Mouse (Mus musculus): ENCODE data around the gene Rbx1.
"Not testable (repeated sequence)": the region's sequence is repeated elsewhere in the genome, so short reads cannot be mapped to it uniquely, and the experiment has no call there.

Gene Rbx1

DNA sequence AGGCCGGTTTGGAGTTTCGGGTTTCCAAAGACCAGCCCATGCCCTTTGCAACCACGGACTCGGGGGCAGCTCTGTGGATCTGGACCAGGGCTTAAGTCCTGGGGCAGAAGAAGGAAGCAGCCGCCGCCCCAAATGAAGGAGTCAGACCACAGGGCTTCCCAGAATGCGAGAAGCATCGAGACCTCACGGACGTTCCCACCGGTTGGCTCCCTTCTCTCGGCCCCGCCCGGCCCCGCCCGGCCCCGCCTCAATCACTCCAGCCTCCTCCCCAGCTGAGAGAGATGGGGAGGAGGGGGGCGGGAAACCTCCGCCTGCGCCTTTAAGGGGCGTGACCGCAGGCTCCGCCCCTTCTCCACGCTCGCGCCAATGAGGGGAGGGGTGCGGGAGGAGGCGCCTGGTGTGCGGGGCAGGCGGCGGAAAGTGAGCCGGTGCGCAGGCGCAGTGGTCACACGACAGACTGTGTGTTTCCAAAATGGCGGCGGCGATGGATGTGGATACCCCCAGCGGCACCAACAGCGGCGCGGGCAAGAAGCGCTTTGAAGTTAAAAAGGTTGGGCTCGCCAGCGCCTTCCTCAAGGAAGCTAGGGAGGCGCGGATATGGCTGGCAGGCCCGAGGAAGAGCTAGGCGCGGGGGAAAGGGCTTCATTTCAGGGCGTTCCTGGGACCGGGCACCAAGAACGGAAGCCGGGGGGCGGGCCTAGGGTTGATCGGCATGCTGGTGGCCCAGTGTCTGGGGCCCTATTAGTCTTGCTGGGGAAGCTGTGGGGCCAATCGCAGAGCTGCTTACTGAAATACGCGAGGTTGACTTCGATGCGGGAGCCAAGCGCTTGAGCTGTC lies at the start of gene Rbx1:
Gene Rbx1, plus strand, starts transcription at position 396 of the 837 bp plus-strand sequence.
- in situ Hi-C loops (cut with MboI, MseI), result loop anchor here (5.0 kb wide), 1 partner anchor 116 kb away; no protein-coding TSS in a partner anchor

- in situ Hi-C loops (cut with MboI, MseI), result loop anchor here (25.0 kb wide), 1 partner anchor 1695 kb away; the partner anchor contains the start of gene Rrp7a
These were observed 49.3 kb upstream of the Rbx1 start for GRCm38 (mm10) chr15:81416763-81417310.

DNA sequence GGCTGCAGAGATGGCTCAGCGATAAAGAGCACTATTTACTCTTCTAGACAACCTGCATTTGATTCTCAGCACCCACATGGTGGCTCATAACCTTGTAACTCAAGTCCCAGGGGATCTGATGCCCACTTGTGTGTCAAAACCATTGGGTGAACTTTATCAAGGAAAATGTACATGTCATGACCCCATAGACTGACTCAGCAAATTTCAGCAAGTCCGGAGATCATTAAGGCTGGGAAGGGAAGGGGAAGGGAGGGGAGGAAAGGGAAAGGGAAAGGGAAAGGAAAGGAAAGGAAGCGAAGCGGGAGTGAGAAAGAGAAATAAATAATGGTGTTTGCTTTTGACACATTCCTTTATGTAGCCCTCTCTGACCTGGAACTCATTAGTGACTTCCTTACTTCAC lies 48.0 kb upstream of the Rbx1 start:
- in situ Hi-C loops (cut with MboI, MseI), result loop anchor here (25.0 kb wide), 1 partner anchor 1694 kb away; the partner anchor contains the start of gene Rrp7a

DNA sequence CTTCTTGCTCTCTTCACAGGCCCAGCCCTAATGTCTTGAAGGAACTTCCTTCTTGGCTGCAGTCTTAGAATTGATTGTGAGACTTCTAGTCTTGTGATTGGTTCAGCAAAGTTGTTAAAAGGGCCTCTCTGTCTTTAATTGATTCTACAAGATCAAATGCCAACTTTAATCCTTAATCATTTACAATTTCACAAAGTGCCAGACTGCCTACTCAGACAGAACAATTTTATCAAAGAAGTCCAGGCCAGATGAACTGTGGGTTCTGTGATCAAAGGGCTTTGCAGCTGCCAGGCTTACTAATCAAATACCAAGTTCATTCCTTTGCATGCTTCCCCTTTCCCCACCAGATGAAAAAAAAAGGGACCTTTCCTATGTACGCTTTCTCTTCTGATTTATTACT lies 44.6 kb upstream of the Rbx1 start:
- in situ Hi-C loops (cut with MboI, MseI), result loop anchor here (10.0 to 25.0 kb wide), 2 partner anchors 1691 to 1947 kb away; partner anchors contain the start of gene Rrp7a

GRCm38 (mm10) chr15:81422156-81422681 lies 43.9 kb upstream of the Rbx1 start:
- in situ Hi-C loops (cut with MboI, MseI), result loop anchor here (10.0 to 25.0 kb wide), 2 partner anchors 1690 to 1947 kb away; partner anchors contain the start of gene Rrp7a

DNA sequence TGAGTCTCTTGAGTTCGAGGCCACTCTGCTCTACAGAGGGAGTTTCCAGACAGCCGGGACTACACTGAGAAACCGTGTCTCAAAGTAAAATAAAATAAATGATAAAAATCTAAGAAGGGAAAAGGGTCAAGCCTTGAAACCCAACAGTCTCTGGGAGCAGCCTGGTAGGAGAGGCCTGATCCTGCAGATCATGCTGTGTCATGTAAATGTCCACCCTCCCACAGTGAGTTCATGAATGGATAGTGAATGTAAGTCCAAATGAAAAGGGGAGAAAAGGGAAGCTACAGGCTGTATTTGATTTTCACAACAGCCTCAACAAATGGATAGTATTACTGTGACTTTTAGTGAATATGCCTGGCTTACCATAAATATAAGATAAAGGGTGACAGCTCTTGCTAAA lies 40.8 kb upstream of the Rbx1 start:
- in situ Hi-C loops (cut with MboI, MseI), result loop anchor here (10.0 kb wide), 1 partner anchor 1951 kb away; no protein-coding TSS in a partner anchor

DNA sequence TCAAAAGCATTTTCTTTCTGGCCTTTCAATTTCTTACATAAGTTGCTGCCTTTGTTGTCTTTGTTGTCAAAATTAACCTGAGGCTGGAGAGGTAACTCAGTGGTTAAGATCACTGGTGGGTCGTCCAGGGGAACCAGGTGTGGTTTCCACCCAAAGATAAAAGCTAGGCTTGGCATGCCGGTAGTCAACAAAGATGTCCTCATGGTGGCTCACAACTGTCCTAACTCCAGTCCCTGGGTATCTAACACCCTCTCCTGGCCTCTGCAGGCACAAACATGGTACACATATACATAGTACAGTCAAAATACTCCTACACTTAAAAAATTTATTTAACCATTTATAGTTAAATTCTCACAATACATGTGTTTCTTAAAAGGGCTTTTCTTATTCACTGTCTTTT lies 38.1 kb upstream of the Rbx1 start:
- in situ Hi-C loops (cut with MboI, MseI), result loop anchor here (10.0 kb wide), 1 partner anchor 1953 kb away; no protein-coding TSS in a partner anchor

DNA sequence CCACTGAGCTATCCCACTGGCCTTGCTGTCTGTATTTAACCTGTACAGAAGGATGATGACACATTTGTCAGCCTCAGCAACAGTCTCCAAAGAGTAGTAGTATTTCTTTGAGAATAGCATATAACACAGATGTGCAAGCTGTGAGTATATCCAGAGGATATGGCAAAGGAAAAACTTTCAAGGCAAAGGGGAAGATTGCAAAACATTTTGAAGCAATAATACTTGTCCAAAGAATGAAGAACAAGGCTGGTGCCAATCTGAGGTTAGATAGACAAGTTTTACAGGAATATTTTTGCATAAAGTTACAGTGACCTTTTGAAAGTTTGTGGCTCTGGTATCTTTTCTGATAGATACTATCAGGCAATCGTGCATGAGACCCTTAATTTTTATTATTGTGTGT lies 34.9 kb upstream of the Rbx1 start:
- in situ Hi-C loops (cut with MboI, MseI), result no loop called here

DNA sequence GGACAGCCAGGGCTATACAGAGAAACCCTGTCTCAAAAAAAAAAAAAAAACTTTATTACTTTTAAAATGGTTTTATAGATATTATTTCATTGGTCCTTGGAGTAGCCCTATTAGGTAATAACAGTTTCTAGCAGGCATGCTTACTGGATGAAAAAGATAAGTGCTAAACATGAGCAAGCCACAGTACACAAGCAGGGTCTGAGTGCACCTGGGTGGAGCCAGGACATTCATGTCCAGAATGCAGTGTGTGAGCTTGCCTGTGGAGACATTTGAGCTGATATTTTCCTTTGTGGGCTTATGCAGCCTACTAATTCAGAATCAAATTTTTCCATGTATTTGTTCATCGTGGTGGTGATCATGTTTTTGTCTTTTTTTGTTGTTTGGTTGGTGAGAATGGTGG lies 27.8 kb upstream of the Rbx1 start:
- in situ Hi-C loops (cut with MboI, MseI), result no loop called here

DNA sequence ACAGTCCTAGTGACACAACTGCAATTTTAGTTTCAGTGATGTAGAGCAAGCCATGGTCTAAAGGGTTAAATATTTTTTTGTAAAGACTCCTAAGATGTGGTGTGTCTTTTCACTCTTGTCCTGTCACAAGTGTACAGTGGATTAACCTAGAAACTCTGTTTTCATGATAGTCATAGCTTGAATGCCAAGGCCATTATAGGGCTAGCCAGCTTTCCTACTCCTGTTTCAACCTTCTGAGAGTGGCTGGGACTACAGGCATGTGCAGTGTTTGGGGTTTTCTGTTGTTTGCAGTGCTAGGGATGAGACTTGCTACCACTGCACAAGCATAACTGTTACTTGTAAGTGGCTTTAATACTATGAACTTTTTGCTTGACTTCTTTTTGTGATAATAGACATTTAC lies 26.9 kb upstream of the Rbx1 start:
- in situ Hi-C loops (cut with MboI, MseI), result no loop called here

GRCm38 (mm10) chr15:81448463-81448862 lies 17.6 kb upstream of the Rbx1 start:
- in situ Hi-C loops (cut with MboI, MseI), result no loop called here

DNA sequence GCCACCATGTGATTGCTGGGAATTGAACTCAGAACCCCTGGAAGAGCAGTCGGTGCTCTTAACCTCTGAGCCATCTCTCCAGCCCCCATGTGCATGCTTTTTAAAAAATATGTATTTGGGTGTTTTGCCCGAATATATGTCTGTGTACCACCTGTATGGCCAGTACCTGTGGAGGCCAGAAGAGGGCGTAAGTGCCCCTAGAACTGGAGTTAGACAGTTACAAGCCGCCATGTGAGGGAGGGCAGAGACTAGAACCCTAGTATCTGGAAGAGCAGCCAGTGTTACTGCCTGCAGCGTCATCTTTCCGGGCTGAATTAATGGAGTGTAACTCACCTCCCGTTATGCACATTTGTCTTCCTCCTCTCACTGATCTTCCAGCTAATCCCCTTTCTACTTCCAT lies 4.6 kb upstream of the Rbx1 start:
- in situ Hi-C loops (cut with MboI, MseI), result no loop called here

DNA sequence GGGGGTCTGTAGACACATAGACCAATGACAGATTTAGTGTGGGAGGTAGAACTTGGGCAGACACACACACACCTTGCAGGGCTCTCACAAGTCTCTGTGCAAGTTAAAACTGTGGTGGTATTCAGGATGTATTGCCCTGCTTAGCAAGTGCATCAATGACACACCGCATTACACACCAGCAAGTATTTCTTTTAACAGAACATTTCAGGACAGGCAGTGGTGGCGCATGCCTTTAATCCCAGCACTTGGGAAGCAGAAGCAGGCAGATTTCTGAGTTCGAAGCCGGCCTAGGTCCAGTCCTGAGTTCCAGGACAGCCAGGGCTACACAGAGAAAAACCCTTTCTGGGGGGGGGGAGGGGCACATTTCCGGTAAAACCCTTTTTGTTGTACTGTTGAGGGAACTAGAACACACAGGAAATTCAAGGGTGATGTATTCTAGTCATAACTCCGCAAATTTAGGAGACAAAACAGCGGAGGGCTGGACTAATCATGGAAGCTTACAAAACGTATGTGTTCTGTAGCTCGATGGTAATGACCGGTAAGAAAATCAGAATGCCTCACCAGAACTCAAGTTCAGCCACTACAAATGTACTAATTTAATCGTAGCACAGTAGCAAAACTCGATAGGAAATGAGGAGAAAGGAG lies 958 bp upstream of the Rbx1 start:
- in situ Hi-C loops (cut with MboI, MseI), result loop anchor here (5.0 kb wide), 1 partner anchor 117 kb away; no protein-coding TSS in a partner anchor

- in situ Hi-C loops (cut with MboI, MseI), result loop anchor here (5.0 kb wide), 1 partner anchor 116 kb away; no protein-coding TSS in a partner anchor
These were observed 630 bp downstream of the Rbx1 start for GRCm38 (mm10) chr15:81466738-81467113.

GRCm38 (mm10) chr15:81470735-81471134 lies 4.6 kb downstream of the Rbx1 start:
- in situ Hi-C loops (cut with MboI, MseI), result loop anchor here (10.0 kb wide), 1 partner anchor 134 kb away; no protein-coding TSS in a partner anchor

DNA sequence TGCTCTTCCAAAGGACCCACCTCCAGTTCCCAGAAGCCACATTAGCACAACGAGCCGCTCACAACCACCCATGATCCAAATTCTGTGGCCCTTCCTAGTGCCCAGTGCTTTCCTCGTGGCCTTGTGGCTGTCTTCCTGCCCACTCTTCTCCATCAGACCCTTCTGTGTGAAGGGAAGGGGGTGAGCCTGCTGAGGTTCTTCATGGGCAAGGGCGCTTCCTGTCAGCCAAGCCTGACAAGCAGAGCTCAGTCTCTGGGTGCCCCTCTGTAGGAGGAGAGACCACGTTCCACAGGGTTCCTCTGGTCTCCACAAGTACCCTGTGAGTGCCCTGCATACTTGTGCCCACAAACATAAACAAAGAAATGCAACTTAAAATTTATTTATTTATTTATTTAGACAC lies 6.2 kb downstream of the Rbx1 start:
- in situ Hi-C loops (cut with MboI, MseI), result loop anchor here (10.0 kb wide), 1 partner anchor 133 kb away; no protein-coding TSS in a partner anchor

DNA sequence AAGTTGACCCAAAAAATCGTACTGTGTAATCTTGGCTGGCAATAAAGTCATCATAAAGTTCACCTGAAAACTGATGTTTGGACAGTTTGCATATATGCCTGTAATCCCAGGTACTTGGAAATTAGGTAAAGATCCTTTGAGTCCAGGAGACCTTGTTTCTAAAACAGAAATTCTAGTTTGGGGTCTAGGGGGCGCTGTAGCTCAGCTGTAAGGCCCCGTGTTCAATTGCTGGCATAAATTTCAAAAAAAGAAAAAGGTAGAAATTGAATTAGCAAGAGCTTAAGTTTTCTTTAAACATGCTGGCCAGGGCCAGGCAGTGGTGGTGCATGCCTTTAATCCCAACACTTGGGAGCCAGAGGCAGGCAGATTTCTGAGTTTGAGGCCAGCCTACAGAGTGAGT lies 9.6 kb downstream of the Rbx1 start:
- in situ Hi-C loops (cut with MboI, MseI), result loop anchor here (10.0 kb wide), 1 partner anchor 129 kb away; no protein-coding TSS in a partner anchor

GRCm38 (mm10) chr15:81476597-81476996 lies 10.5 kb downstream of the Rbx1 start:
- in situ Hi-C loops (cut with MboI, MseI), result loop anchor here (10.0 kb wide), 1 partner anchor 128 kb away; no protein-coding TSS in a partner anchor

GRCm38 (mm10) chr15:81479446-81480213 lies 13.5 kb downstream of the Rbx1 start:
- in situ Hi-C loops (cut with MboI, MseI), result loop anchor here (10.0 kb wide), 1 partner anchor 125 kb away; no protein-coding TSS in a partner anchor

GRCm38 (mm10) chr15:81480284-81480683 lies 14.2 kb downstream of the Rbx1 start:
- in situ Hi-C loops (cut with MboI, MseI), result not testable (repeated sequence)

DNA sequence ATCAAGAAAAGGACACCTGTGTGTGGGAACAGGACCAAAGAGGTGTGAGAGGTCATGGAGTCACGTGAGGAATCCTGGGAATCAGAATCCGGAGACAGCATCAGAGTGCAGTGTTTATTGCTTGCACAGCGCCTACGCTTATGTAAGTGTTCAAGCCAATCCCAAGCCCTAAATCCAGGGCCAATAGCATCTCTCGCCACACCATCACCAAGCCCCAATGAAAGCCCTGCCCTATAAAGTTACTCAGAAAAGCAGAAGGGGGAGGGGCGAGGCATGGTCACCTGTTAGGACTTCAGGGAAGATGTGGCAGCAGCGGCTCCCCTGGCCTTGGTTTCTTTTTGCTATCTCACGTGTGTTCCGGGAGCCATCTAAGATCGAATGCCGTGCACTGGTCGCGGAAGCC lies 14.9 kb downstream of the Rbx1 start:
- in situ Hi-C loops (cut with MboI, MseI), result no loop called here

Data from T-helper 2 cell (primary cell).